Mouse (Mus musculus): ENCODE measurements around the gene Thg1l. TPM values are rescaled to one million over a fixed set of nuclear protein-coding genes. Genes with fewer than 3 reads are reported as not detected.

Gene Thg1l
- total RNA-seq, 4 experiments from 2014 or later: 7.4 to 10.8 (median 9.2) TPM

DNA sequence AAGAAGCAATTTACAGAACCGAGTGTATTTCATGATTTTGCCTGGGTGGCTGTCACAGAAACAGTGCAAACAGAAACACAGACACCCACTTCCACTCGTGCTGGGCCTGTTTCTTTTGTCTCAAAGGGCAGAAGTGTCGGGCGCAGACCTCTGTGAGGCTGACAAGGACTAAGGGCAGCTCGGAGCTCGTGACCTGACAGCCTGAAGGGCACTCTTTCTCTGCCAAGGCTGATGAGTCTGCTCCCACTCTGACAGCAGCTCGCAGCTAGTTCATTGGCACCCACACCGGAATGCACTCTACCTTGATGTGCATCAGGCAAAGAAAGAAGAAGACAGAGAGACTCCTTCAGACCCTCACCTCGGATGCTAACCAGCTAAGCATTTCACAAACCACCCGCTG is 25.8 kb downstream of the Thg1l start:
- DNase-seq (ENCODE audit: low spot score in 2 of 2): no peak

DNA sequence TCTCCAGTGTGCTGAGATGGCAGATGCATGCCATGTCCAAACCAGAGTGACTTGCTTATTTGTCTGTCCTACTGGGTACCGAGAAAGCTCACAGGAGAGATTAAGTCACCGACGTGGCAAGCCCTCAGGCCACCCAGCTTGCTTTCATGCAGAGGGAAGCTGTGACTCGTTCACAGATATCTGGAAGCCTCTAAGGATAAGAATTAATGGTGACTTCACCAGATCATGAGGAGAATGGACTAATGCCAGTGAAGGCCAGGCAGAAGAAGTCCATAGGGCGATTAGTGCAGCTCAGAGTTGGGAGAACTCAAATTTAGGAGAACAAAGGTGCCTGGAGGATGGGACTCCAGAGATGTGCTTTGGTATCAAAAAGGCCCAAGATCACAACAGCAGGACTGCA is 27.8 kb downstream of the Thg1l start:
- DNase-seq (ENCODE audit: low spot score in 2 of 2): no peak

DNA sequence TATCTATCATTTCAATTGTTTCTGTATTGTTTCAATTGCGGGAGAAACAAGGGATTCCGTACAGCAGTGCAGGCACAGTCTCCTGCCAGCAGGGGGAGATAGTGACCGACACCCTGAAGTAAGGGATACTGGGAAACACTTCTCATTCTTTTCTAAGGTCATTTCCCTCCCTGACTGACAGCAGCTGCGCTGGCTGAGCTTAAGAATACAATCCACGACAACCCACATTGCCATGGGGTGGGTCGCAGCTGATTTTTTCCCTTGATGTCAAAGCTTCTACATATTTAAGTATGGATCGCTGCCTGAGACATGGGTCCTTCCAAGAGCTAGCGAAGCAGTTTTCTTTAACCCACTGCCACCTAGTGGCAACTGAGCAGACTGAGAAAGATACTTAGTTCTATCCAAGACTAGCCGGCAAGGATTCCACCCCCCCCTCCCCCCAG is 28.6 kb downstream of the Thg1l start:
- DNase-seq (ENCODE audit: low spot score in 2 of 2): peak; percentile 54 to 78

DNA sequence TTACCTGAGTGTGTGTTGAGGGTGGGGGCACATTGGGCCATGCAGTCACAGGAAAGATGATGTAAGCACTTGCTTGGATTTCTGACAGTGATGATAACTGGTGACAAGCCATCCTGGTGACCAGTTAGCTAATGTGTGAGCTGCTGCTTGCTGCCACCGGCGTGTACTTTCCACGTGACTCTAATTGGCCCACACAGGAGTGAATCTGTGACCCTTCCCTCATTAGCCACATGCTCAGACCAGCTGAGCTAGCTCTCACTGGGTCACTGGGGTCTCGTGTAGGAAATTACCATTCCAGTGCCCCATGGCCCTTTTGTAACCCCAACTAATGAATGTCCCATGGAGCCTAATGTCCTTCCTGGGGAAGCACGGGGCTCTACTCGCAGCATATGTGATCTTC is 29.9 kb downstream of the Thg1l start:
- no peak for DNase-seq (ENCODE audit: low spot score in 2 of 2)

DNA sequence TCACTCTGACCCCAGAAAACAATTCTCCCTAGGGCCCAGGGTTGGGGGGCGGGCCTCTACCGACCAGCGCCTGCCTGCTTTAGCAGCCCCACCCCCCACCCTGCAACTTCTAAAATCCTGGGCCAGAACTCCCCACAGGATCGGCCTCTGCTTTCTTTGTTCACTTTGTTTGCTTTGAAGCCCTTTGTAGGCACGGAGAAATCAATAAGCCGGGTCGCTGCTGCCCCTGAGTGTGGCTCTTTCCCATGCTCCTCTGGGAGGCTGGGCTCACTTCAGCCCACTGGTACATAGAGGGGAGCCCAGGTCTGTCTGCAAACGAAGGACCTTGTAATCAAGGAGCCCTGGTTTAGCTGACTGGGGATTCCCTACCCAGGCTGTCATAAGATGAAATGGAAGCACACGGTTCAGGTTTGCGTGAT is 33.8 kb downstream of the Thg1l start:
- no peak for DNase-seq (ENCODE audit: low spot score in 2 of 2)

DNA sequence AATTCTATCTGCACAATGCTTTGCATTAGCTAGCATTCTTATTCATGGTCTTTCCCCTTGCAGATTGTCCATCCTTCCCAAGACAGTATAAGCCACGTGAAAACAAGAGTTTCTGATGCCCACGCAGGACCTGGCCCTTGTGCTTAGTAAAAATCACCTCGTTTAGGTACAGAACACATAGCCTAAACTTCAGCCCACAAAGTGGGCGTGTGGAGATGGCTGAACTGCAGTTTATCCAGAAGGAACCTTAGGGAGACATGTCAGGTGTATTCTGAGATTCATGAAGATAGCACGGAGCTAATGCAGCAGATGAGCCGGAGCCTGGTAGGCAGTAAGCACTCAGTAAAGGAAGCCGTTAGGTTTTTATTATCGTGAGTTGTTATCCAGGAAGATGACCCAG is 34.3 kb downstream of the Thg1l start:
- DNase-seq (ENCODE audit: low spot score in 2 of 2): no peak

DNA sequence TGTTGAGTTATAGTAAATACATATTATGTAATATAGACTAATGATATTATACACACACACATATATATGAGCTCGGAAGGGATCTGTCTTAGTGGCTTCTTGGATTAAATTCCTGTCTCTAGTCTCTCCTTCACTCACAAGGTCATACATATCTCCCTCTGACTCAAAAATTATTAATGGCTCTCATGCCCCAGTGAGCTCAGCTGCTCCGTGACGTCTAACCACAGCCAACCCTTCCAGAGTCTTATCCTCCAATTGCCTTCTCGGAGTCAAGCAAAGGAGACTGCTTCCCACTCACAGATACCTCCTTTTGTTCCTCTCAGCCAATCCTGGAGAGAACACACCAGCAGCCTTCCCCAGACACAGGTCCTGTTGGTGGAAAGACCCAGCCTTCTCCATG is 36.5 kb downstream of the Thg1l start:
- DNase-seq (ENCODE audit: low spot score in 2 of 2): no peak

DNA sequence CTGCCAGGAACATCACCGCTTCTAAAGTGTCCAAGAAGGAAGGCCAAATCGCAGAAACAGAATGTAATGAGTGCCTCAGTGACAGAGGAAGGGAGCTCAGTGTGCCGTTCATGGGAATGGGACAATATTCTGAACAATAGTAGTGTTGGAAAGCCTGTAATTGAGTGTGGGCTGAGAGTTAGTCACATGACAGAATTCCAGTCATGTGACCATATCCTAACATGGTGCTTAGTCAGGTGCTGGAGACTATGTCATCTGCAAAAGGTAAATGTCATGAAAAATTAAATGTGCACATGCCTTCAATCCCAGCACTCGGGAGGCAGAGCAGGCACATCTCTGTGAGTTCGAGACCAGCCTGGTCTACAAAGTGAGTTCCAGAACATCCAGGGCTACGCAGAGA is 37.3 kb downstream of the Thg1l start:
- no peak for DNase-seq (ENCODE audit: low spot score in 2 of 2)

DNA sequence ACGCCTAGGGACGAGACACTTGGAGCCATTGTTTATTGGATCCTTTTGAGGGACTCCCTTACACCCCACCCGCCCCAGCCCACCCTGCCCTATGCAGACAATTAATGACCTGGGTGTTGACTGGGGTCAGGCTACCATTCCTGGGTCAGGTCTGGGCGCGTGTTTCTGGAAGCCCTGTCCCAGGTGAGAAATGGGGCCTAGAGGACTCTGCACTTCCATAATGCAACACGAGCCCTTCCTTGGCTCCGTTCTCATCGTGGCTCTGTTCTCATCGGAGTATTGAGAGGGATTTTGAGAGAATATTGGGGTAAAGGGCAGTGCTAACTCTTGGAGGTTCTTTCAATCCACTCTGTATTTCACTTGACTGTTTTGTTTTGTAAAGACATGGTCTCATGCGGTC is 39.1 kb downstream of the Thg1l start:
- DNase-seq (ENCODE audit: low spot score in 2 of 2): no peak

DNA sequence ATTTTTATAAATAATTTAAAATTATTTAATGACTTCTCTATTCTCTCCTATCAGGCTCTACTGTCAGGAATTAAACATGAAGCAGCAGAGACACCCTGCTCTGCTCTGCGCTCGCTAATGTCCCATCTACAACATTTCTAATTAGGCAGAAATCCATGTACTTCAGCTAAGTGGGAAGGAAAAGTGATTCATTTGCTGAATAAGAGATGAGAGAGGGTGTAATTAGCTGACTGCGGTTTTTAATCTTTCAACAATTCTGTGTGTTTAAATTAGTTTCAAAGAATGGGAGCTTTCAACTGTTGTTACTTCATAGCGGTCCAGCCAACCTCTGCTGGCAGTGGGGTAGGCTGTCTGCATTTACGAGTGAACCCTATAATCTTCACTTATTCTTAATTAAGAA is 44.6 kb downstream of the Thg1l start:
- DNase-seq (ENCODE audit: low spot score in 2 of 2): no peak

DNA sequence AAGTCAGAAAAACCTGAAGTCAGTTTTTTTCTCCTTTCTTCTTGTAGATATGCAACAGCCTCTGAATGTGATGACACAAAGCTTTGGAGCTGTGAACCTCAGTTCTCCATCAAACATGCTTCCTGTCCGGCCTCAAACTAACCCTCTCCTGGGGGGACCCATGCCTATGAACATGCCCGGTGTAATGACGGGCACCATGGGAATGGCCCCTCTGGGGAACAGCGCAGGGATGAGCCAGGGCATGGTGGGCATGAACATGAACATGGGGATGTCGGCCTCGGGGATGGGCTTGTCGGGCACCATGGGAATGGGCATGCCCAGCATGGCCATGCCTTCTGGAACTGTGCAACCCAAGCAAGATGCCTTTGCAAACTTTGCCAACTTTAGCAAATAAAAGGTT is 46.4 kb downstream of the Thg1l start:
- no peak for DNase-seq (ENCODE audit: low spot score in 2 of 2)

DNA sequence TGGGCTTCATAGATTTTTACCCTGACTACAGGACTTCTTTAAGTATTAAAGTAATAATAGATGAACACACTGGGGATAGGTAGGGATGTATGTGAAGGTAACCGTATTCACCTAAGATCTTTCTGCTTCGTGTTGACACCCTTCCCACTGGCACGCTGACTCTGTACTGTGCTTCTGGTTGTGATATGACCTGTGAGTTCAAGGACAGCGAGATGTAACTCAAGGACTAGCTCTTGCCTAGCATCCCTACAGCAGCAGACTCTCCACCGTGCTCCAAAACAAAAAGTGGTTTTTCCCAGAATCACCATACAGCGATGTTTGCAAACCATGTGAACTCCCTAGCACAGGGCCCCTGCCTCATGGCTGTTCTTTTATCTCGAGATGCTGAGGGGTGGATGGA is 47.2 kb downstream of the Thg1l start:
- DNase-seq (ENCODE audit: low spot score in 2 of 2): no peak

DNA sequence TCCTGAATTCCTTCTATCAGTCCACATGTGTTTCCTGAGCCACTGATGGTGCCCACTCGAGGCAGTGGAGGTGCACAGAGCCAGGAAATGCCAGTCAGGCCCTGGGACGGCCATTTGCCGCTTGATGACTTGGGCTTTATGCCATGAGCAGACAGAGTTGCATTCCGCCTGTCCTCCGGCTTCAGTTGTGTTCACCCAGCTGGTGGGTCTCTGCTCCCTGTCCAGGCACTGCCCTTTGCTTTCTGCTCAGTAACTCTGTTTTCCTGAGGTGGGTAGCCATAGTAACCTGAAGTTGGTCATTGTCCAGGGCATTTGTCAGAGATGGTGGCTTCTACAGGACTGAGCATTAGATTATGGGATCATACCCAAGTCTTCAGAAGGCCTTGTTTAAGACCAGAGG is 48.0 kb downstream of the Thg1l start:
- DNase-seq (ENCODE audit: low spot score in 2 of 2): no peak

DNA sequence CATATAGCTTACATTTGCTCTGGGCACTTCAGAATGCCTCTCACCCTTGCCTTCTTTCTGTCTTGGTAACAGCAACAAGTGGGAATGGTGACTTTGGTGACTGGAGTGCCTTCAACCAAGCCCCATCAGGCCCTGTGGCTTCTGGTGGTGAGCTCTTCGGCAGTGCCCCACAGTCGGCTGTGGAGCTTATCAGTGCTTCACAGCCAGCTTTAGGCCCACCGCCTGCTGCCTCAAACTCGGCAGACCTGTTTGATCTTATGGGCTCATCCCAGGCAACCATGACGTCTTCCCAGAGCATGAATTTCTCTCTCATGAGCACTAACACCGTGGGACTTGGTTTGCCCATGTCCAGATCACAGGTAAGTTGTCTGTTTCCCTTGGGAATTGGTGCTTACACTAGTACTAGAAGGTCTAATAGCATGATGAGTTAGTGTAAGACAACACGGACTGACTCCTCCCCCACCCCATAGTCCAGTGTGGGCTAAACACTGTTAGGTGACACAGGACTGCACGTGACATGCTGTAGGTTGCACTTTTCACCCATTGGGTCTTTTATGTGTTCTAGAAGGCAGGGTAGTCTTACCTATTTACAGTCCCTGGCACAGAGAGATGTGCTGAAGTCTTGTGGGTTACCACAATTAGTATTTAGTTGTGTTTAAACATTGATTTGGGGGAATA is 49.0 kb downstream of the Thg1l start:
- DNase-seq (ENCODE audit: low spot score in 2 of 2): no peak

DNA sequence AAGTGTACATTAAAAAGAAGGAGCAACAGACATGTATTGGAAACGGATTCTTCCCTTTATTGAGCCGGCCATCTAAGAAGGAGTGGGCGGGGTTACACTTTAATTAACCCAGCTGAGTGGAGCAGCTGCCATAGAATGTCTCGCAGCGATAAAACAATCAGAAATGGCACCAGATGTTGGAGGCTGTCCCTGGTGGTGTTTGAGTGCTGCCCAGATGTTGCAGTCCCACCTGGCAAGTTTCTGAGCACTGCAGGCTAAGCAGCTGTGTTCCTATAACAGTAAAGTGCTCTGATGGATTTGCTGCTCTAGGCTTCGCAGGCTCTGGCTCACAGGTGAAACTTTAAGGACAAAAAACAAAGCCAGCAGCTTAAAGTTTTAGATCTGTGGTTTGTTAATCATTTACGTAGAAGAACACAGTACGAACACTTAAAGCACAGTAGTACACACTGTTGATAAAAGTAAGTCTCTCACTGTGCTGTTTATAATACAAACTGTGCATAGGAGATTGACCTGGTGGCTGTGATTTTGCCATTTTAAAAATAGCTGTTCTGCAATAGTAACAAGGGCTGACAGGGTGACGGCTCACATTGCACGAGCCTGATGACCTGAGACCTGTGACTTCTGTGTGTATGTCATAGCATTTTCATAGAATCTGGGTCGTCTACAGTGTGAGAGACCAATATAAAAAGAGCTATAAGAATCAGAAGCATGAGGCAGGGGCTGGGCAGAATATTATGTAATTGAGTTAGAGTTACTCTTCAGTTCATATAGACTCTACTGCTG is 54.9 kb downstream of the Thg1l start:
- no peak for DNase-seq (ENCODE audit: low spot score in 2 of 2)

DNA sequence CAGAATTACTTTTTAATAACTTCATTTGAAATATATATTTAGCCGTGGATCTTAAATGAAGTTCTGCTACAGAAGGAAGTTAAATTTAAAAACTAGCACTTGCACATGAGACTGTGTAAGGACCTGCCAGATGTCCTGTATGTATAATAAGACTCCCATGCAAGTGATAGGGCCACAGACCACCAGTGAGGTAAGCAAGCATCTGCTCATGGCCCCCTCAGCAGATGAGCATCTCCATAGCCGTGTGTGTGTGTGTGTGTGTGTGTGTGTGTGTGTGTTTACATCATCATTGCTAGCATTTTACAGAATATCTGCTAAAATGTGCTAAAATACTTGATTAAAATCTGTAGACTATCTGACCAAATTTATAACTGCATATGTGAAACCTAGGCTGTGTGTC is 57.9 kb downstream of the Thg1l start:
- DNase-seq (ENCODE audit: low spot score in 2 of 2): no peak

Other genes with a start within 250 kb of the Thg1l start
- 10 to 100 TPM; 51.1 to 54.2 (median 53.4) TPM for gene Clint1, start 103.4 kb downstream of the Thg1l start, total RNA-seq (2022)
- gene Lsm11, start 10.6 kb downstream of the Thg1l start, total RNA-seq (2022): 10 to 100 TPM; 24.5 to 26.7 (median 25.8) TPM
- gene Sox30, start 24.8 kb upstream of the Thg1l start, total RNA-seq (2022): under 1 TPM in 3 of 4 experiments, not detected in 1; 0.17 to 0.31 (median 0.27) TPM
- 1 to 10 TPM in 3 of 4 experiments, not detected in 1; 1.7 to 4.3 (median 3.3) TPM for gene Gm12166, start 96.8 kb upstream of the Thg1l start, total RNA-seq (2022)
- gene Adam19, start 100.5 kb upstream of the Thg1l start, total RNA-seq (2022): 10 to 100 TPM; 10.1 to 14.1 (median 11.2) TPM
- gene Nipal4, start 211.0 kb upstream of the Thg1l start, total RNA-seq (2022): 1 to 10 TPM; 2.1 to 2.6 (median 2.2) TPM